Mouse (Mus musculus) liver, embryonic 14.5 days (tissue): ENCODE results near the gene Tspan32.
A peak's percentile ranks its signal among the peaks of the same experiment; 100 is the strongest.

Experiments
- CTCF ChIP-seq: IDR thresholded peaks from 2 replicates; pipeline ENCODE4 v1.5.1; 2016; ENCODE audit warnings: antibody characterized with exemption, low read depth, control low read depth
- EP300 ChIP-seq: IDR thresholded peaks from 2 replicates; pipeline ENCODE4 v1.6.1; 2016; ENCODE audit warnings: antibody characterized with exemption, low read depth

DNA sequence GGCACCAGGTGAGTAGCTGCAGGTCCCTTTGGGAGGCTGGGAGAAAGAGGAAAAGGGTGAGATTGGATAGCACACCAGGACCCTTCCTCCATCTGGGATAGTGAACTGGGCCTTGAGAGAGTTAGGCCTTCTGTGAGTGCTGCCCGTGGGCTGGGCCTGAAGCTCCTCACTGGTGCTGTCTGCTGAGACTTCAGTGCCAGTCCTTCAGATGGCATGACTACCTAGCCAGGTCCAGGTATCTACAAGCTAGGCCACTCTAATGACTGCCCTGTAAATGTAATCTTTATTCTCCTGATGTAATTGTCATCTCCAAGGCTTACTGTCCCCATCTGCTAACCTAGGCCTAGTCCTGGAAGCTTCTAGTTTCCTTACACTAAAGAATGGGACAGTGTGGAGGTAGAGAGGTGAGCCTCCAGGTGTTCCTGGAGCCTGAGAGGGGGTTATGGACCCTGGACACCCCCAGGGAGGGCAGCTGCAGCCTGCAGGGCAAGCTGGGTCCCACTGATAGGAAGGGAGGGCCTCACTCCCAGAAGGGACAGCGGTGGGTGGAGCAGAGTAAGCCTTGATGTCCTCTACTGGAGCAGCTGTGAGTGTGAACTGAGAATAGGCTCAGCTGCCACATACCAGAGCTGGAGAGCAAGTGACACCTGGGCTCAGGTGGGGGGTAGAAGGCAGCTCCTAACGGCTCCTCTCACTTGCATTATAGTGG lies 9.1 kb upstream of the Tspan32 start:
- no peak for TF ChIP-seq CTCF
- TF ChIP-seq EP300 = peak; percentile 78
